Comparison of ENCODE assay signal across 12 mouse cellular contexts in the genomic region with DNA sequence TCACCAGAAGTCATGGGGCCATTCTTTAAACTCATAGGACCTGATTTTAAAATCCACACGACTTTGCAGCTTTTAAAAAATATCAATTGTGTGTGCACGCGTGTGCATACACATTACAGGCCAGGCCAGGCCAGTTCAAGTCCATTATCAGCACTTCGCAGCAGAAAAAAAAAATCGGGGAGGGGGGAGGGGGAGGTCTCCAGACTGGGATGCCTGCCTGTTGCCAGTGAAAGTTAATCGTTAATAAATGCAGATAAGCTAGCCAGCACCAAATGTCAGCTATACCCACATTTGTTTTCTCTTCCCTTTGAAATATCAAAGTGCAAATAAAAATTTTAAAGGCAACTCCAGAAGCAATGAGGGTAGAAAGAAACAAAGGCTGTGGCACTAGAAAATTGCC. TPM values are rescaled to one million over a fixed set of nuclear protein-coding genes. Genes with fewer than 3 reads are reported as not detected.
DNase-seq lines count a peak whose midpoint lies in the region; ATAC-seq and TF ChIP-seq lines count a peak whose summit lies in the region.
"Had no signal": no experiment of that assay in that cellular context is flagged by ENCODE, and none has a peak within 500 bp of the region (broad histone marks: within the 10 kb centered on the region; RNA-seq: fewer than 3 reads in every experiment).

No protein-coding gene starts in this region.

- H3K36me3 ChIP-seq in forebrain, embryonic 11.5 days (ENCODE audit: control insufficient read depth, insufficient read depth, low read length) = no peaks in the 10 kb centered on the region
- no peaks in the 10 kb centered on the region for H3K36me3 ChIP-seq in forebrain, embryonic 10.5 days (replicated peaks)
- H3K36me3 ChIP-seq in midbrain, embryonic 12.5 days = no peaks in the 10 kb centered on the region
- H3K36me3 ChIP-seq in midbrain, embryonic 11.5 days (ENCODE audit: control insufficient read depth, insufficient read depth, low read length) = no peaks in the 10 kb centered on the region
- no peaks in the 10 kb centered on the region for H3K36me3 ChIP-seq in liver, embryonic 14.5 days (replicated peaks; ENCODE audit: control insufficient read depth, insufficient read depth, low read depth)
- no peaks in the 10 kb centered on the region for H3K36me3 ChIP-seq in stomach, postnatal 0 days (ENCODE audit: control insufficient read depth, insufficient read depth, low read length)
- H3K36me3 ChIP-seq: embryonic facial prominence, embryonic 10.5 days; kidney, embryonic 15.5 days had no signal

- DNase-seq in forebrain, embryonic 11.5 days (ENCODE audit: low spot score) = no peak
- DNase-seq in forebrain, embryonic 10.5 days (ENCODE audit: extremely low spot score, low spot score) = no peak
- no peak for DNase-seq in midbrain, embryonic 11.5 days (ENCODE audit: low spot score, missing footprints)
- no peak for DNase-seq in liver, embryonic 14.5 days (ENCODE audit: low read depth in 3 of 3, low spot score in 3 of 3)
- peak; percentile 65 for DNase-seq in stomach, postnatal 0 days (ENCODE audit: low spot score)
- DNase-seq in spleen, adult 12 weeks (ENCODE audit: low spot score) = no peak
- no peak for DNase-seq in lung, adult 2 months
- DNase-seq: cerebellum, adult 11 months; thymus, postnatal 36 days had no signal

- TF ChIP-seq CTCF in liver, embryonic 14.5 days (IDR thresholded peaks at IDR 0.05; ENCODE audit: low read depth) = no peak
- no peak for TF ChIP-seq CTCF in stomach, postnatal 0 days (IDR thresholded peaks at IDR 0.05; ENCODE audit: low read depth)
- TF ChIP-seq CTCF in lung, adult 2 months (IDR thresholded peaks at IDR 0.05; ENCODE audit: insufficient read depth, low read length) = no peak

- no peaks in the 10 kb centered on the region for H3K27me3 ChIP-seq in forebrain, embryonic 11.5 days (ENCODE audit: control insufficient read depth, insufficient read depth, low read length)
- peaks cover 23% of the 10 kb centered on the region for H3K27me3 ChIP-seq in forebrain, embryonic 10.5 days (ENCODE audit: poor library complexity, severe bottlenecking)
- H3K27me3 ChIP-seq in midbrain, embryonic 12.5 days = no peaks in the 10 kb centered on the region
- no peaks in the 10 kb centered on the region for H3K27me3 ChIP-seq in midbrain, embryonic 11.5 days (ENCODE audit: control insufficient read depth, insufficient read depth, low read length)
- no peaks in the 10 kb centered on the region for H3K27me3 ChIP-seq in liver, embryonic 14.5 days (ENCODE audit: control insufficient read depth, insufficient read depth, low read length)
- H3K27me3 ChIP-seq in stomach, postnatal 0 days (ENCODE audit: control insufficient read depth, insufficient read depth, low read length) = no peaks in the 10 kb centered on the region
- H3K27me3 ChIP-seq: kidney, embryonic 15.5 days had no signal

- no peaks in the 10 kb centered on the region for H3K4me1 ChIP-seq in forebrain, embryonic 11.5 days (replicated peaks; ENCODE audit: control insufficient read depth, insufficient read depth, low read length)
- peaks cover 29% of the 10 kb centered on the region for H3K4me1 ChIP-seq in forebrain, embryonic 10.5 days
- H3K4me1 ChIP-seq in midbrain, embryonic 12.5 days = no peaks in the 10 kb centered on the region
- no peaks in the 10 kb centered on the region for H3K4me1 ChIP-seq in midbrain, embryonic 11.5 days (ENCODE audit: control insufficient read depth, insufficient read depth, low read length)
- peaks cover 9 to 13% of the 10 kb centered on the region in 2 experiments for H3K4me1 ChIP-seq in liver, embryonic 14.5 days (replicated peaks; ENCODE audit: control insufficient read depth in 2 of 2, insufficient read depth in 2 of 2, low read length in 1 of 2)
- no peaks in the 10 kb centered on the region for H3K4me1 ChIP-seq in stomach, postnatal 0 days (replicated peaks; ENCODE audit: control insufficient read depth, insufficient read depth)
- H3K4me1 ChIP-seq in lung, adult 2 months (ENCODE audit: control insufficient read depth, insufficient read depth, low read length) = peaks cover 5% of the 10 kb centered on the region; the same call in 1 of the 2 replicates

- H3K4me2 ChIP-seq in forebrain, embryonic 11.5 days (ENCODE audit: low read depth, low read length, severe bottlenecking) = peak overlapping the region; percentile 31; the same call in 1 of the 2 replicates
- 0 out of 2 replicates have a peak overlapping the region, but pooled peaks have one; percentile 3 for H3K4me2 ChIP-seq in midbrain, embryonic 12.5 days (replicated peaks)
- H3K4me2 ChIP-seq in midbrain, embryonic 11.5 days = no peak overlapping the region
- peak overlapping the region; percentile 83 for H3K4me2 ChIP-seq in liver, embryonic 14.5 days (ENCODE audit: low read depth)
- no peak overlapping the region for H3K4me2 ChIP-seq in stomach, postnatal 0 days (replicated peaks; ENCODE audit: low read depth)
- H3K4me2 ChIP-seq: kidney, embryonic 15.5 days had no signal

- no peak overlapping the region for H3K27ac ChIP-seq in forebrain, embryonic 11.5 days (ENCODE audit: low read depth, low read length)
- no peak overlapping the region for H3K27ac ChIP-seq in forebrain, embryonic 10.5 days
- no peak overlapping the region for H3K27ac ChIP-seq in midbrain, embryonic 12.5 days (replicated peaks)
- H3K27ac ChIP-seq in midbrain, embryonic 11.5 days (ENCODE audit: low read depth, low read length) = no peak overlapping the region
- no peak overlapping the region for H3K27ac ChIP-seq in liver, embryonic 14.5 days
- no peak overlapping the region for H3K27ac ChIP-seq in stomach, postnatal 0 days (replicated peaks)
- H3K27ac ChIP-seq: embryonic facial prominence, embryonic 10.5 days; kidney, embryonic 15.5 days had no signal

- no peak for TF ChIP-seq EP300 in liver, embryonic 14.5 days (IDR thresholded peaks at IDR 0.05; ENCODE audit: low read depth)
- TF ChIP-seq EP300 in stomach, postnatal 0 days (optimal IDR thresholded peaks at IDR 0.05) = no peak

- no peak for ATAC-seq in forebrain, embryonic 11.5 days (replicated peaks; ENCODE audit: low FRiP score)
- ATAC-seq in midbrain, embryonic 12.5 days (ENCODE audit: low FRiP score, low read depth) = no peak
- ATAC-seq in midbrain, embryonic 11.5 days (ENCODE audit: low FRiP score) = no peak
- no peak for ATAC-seq in liver, embryonic 14.5 days (ENCODE audit: insufficient read depth)
- no peak for ATAC-seq in stomach, postnatal 0 days (ENCODE audit: low FRiP score, low TSS enrichment)

- H3K4me3 ChIP-seq in forebrain, embryonic 11.5 days (ENCODE audit: low read depth, low read length) = no peak overlapping the region
- H3K4me3 ChIP-seq in forebrain, embryonic 10.5 days = no peak overlapping the region
- no peak overlapping the region for H3K4me3 ChIP-seq in midbrain, embryonic 12.5 days
- H3K4me3 ChIP-seq in midbrain, embryonic 11.5 days (ENCODE audit: low read depth, low read length) = no peak overlapping the region
- H3K4me3 ChIP-seq in liver, embryonic 14.5 days (ENCODE audit: insufficient read depth in 1 of 2, low read depth in 2 of 2, low read length in 2 of 2) = peak overlapping the region in 1 of 2 experiments; percentile 81; a peak in 2 of 4 replicates
- H3K4me3 ChIP-seq in stomach, postnatal 0 days (ENCODE audit: low read depth, low read length) = no peak overlapping the region
- no peak overlapping the region for H3K4me3 ChIP-seq in lung, adult 2 months (replicated peaks; ENCODE audit: extremely low read depth, low read depth, low read length)
- H3K4me3 ChIP-seq: kidney, embryonic 15.5 days had no signal

- no peaks in the 10 kb centered on the region for H3K9me3 ChIP-seq in forebrain, embryonic 11.5 days (ENCODE audit: control insufficient read depth, low read length)
- H3K9me3 ChIP-seq in forebrain, embryonic 10.5 days = no peaks in the 10 kb centered on the region
- no peaks in the 10 kb centered on the region for H3K9me3 ChIP-seq in midbrain, embryonic 12.5 days
- no peaks in the 10 kb centered on the region for H3K9me3 ChIP-seq in midbrain, embryonic 11.5 days (ENCODE audit: control insufficient read depth, low read length)
- no peaks in the 10 kb centered on the region for H3K9me3 ChIP-seq in liver, embryonic 14.5 days (ENCODE audit: control insufficient read depth, low read length)
- H3K9me3 ChIP-seq in stomach, postnatal 0 days (ENCODE audit: control insufficient read depth, low read length) = no peaks in the 10 kb centered on the region
- H3K9me3 ChIP-seq: embryonic facial prominence, embryonic 10.5 days; kidney, embryonic 15.5 days had no signal

- 25% methylated on average over 6 of the region's 6 CpGs for WGBS in forebrain, embryonic 11.5 days
- 44% methylated on average over 6 of the region's 6 CpGs for WGBS in forebrain, embryonic 10.5 days
- 29% methylated on average over 6 of the region's 6 CpGs for WGBS in midbrain, embryonic 12.5 days
- 38% methylated on average over 6 of the region's 6 CpGs for WGBS in midbrain, embryonic 11.5 days
- WGBS in liver, embryonic 14.5 days (ENCODE audit: insufficient replicate concordance) = 13% methylated on average over 6 of the region's 6 CpGs
- 37% methylated on average over 6 of the region's 6 CpGs for WGBS in stomach, postnatal 0 days
- WGBS in lung, adult 2 months = 44% methylated on average over 6 of the region's 6 CpGs

- no peak for TF ChIP-seq POLR2A in lung, adult 2 months (IDR thresholded peaks at IDR 0.05; ENCODE audit: borderline replicate concordance, extremely low read depth, low read depth, low read length)

- H3K9ac ChIP-seq in forebrain, embryonic 11.5 days (ENCODE audit: low read length) = no peak overlapping the region
- H3K9ac ChIP-seq in midbrain, embryonic 12.5 days (replicated peaks) = no peak overlapping the region
- H3K9ac ChIP-seq in midbrain, embryonic 11.5 days (ENCODE audit: low read length) = no peak overlapping the region
- no peak overlapping the region for H3K9ac ChIP-seq in liver, embryonic 14.5 days (replicated peaks)
- H3K9ac ChIP-seq in stomach, postnatal 0 days (ENCODE audit: low read length) = no peak overlapping the region
- H3K9ac ChIP-seq: kidney, embryonic 15.5 days had no signal

RNA-seq across cellular contexts. Expression of a gene that starts 5.6 kb away (rescaled TPM):
- 50.2 and 56.1 TPM in 2 replicates for polyA plus RNA-seq in forebrain, embryonic 11.5 days (2014; fragmentation: Nextera tagmentation; extraction: Ambion mirVana)
- polyA plus RNA-seq in forebrain, embryonic 10.5 days (2016; fragmentation: Nextera tagmentation; extraction: Ambion mirVana) = 43.0 and 47.8 TPM in 2 replicates
- 47.8 and 52.8 TPM in 2 replicates for polyA plus RNA-seq in midbrain, embryonic 12.5 days (2016; fragmentation: Nextera tagmentation; extraction: Ambion mirVana)
- 30.5 and 33.7 TPM in 2 replicates for polyA plus RNA-seq in midbrain, embryonic 11.5 days (2014; fragmentation: Nextera tagmentation; extraction: Ambion mirVana)
- polyA plus RNA-seq in liver, embryonic 14.5 days (2012; rRNA removed) = 16.2 and 19.0 TPM in 2 replicates
- 22.2 and 27.2 TPM in 2 replicates for polyA plus RNA-seq in liver, embryonic 14.5 days (2014; fragmentation: Nextera tagmentation; extraction: Ambion mirVana)
- 118 and 126 TPM in 2 replicates for polyA plus RNA-seq in stomach, postnatal 0 days (2015; fragmentation: Nextera tagmentation; extraction: Ambion mirVana)
- 159 and 194 TPM in 2 replicates for polyA plus RNA-seq in lung, adult 2 months (2012; rRNA removed)

Comparison
In these comparisons a context has a peak if more than half of its experiments do, and no peak if none do; other contexts are left out.
1. H3K4me2 ChIP-seq: peak in forebrain, embryonic 11.5 days (single experiment), midbrain, embryonic 12.5 days (single experiment) and liver, embryonic 14.5 days (single experiment); none in midbrain, embryonic 11.5 days (single experiment) and stomach, postnatal 0 days (single experiment).